In genomic region chr5:92381550-92382348, GRCm38 (mm10) we compare ENCODE assay signal across 7 mouse cellular contexts. TPM values are rescaled to one million over a fixed set of nuclear protein-coding genes. Genes with fewer than 3 reads are reported as not detected.
A peak's percentile ranks its signal among the peaks of the same experiment; 100 is the strongest.
DNase-seq lines count a peak whose midpoint lies in the region; ATAC-seq lines count a peak whose summit lies in the region.

No protein-coding gene starts in this region.

- peak; percentile 81 for DNase-seq in R1 (ENCODE audit: low read depth, low spot score)
- DNase-seq in cerebellum, adult 9-11 months, result peak; percentile 64
- peak; percentile 49 to 80 for DNase-seq in frontal cortex, postnatal 10 days (ENCODE audit: low spot score in 2 of 2)
- peak; percentile 83 for DNase-seq in hindlimb bud, embryonic 11.5 days (ENCODE audit: extremely low spot score, low read depth, low spot score)
- peak; percentile 74 to 86 for DNase-seq in left cerebral cortex, adult 18-20 months (ENCODE audit: low spot score in 2 of 2)
- DNase-seq in right cerebral cortex, postnatal 36 days (ENCODE audit: low spot score in 2 of 2), result peak; percentile 66 to 70

- peak; percentile 87 for ATAC-seq in megakaryocyte-erythroid progenitor cell, adult 5-6 weeks (replicated peaks; ENCODE audit: low FRiP score, low TSS enrichment, poor library complexity, severe bottlenecking)

RNA-seq across cellular contexts. Expression of gene Cxcl10, which starts 33.1 kb away (rescaled TPM):
- under 1 TPM; 0.72 to 0.87 TPM for total RNA-seq in left cerebral cortex, adult 18-20 months (2021)
- not detected in 2 replicates for total RNA-seq in megakaryocyte-erythroid progenitor cell, adult 5-6 weeks (2014; fragmentation: Nextera tagmentation)
- 2.2 and 5.6 TPM in 2 replicates for total RNA-seq in megakaryocyte-erythroid progenitor cell, adult 5-6 weeks (2017)

RNA-seq across cellular contexts. Expression of gene Art3, which starts 50.1 kb away (rescaled TPM):
- total RNA-seq in left cerebral cortex, adult 18-20 months (2021), result 1 to 10 TPM; 2.3 to 5.6 TPM
- total RNA-seq in megakaryocyte-erythroid progenitor cell, adult 5-6 weeks (2014; fragmentation: Nextera tagmentation), result not detected in 2 replicates
- total RNA-seq in megakaryocyte-erythroid progenitor cell, adult 5-6 weeks (2017), result not detected in 2 replicates

RNA-seq across cellular contexts. Expression of gene Nup54, which starts 53.3 kb away (rescaled TPM):
- 10 to 100 TPM; 26.7 to 27.1 TPM for total RNA-seq in left cerebral cortex, adult 18-20 months (2021)
- 75.8 and 80.0 TPM in 2 replicates for total RNA-seq in megakaryocyte-erythroid progenitor cell, adult 5-6 weeks (2014; fragmentation: Nextera tagmentation)
- total RNA-seq in megakaryocyte-erythroid progenitor cell, adult 5-6 weeks (2017), result 99.1 and 106 TPM in 2 replicates

RNA-seq across cellular contexts. Expression of gene Cxcl9, which starts 53.9 kb away (rescaled TPM):
- not detected for total RNA-seq in left cerebral cortex, adult 18-20 months (2021)
- not detected in 2 replicates for total RNA-seq in megakaryocyte-erythroid progenitor cell, adult 5-6 weeks (2014; fragmentation: Nextera tagmentation)
- not detected in 2 replicates for total RNA-seq in megakaryocyte-erythroid progenitor cell, adult 5-6 weeks (2017)

Comparison
In these comparisons a context has a peak if more than half of its experiments do, and no peak if none do; other contexts are left out.
1. Peak in every context shown above with its lines: DNase-seq and ATAC-seq.